Mouse (Mus musculus) gonadal fat pad, adult 2 months (tissue): ENCODE results near the gene Tpo. TPM values are rescaled to one million over a fixed set of nuclear protein-coding genes. Genes with fewer than 3 reads are reported as not detected.

Experiments
- DNase-seq: peaks from one replicate; pipeline ENCODE4 v3.0.0-alpha.2; 2012; ENCODE audit warnings: low read depth
- polyA plus RNA-seq: library from polyadenylated mRNA; depleted of rRNA; stranded (reverse); fragments of >200 nt; gene quantifications from 2 replicates; pipeline ENCODE4 v1.2.3, GENCODE M21; 2012; rRNA removed

The Tpo gene
- polyA plus RNA-seq, 1 experiment: 0.12 TPM

- DNase-seq: no peak
Measured at GRCm38 (mm10) chr12:30020447-30020846, 112.0 kb downstream of the Tpo start.

GRCm38 (mm10) chr12:30017131-30017530 lies 115.3 kb downstream of the Tpo start:
- DNase-seq: no peak

- DNase-seq: no peak
Measured at GRCm38 (mm10) chr12:30015501-30015900, 116.9 kb downstream of the Tpo start.

GRCm38 (mm10) chr12:30008741-30009140 lies 123.7 kb downstream of the Tpo start:
- no peak for DNase-seq

GRCm38 (mm10) chr12:30006586-30006985 lies 125.8 kb downstream of the Tpo start:
- DNase-seq: no peak

Other genes starting within 250 kb of the Tpo start
- 98.5 and 98.6 TPM in 2 replicates for gene Pxdn, start 195.0 kb downstream of the Tpo start, polyA plus RNA-seq
- gene Sntg2, start 240.8 kb upstream of the Tpo start, polyA plus RNA-seq: 2.2 and 4.0 TPM in 2 replicates